Mouse (Mus musculus) embryonic facial prominence, embryonic 14.5 days (tissue): ENCODE measurements at regions not wholly inside any gene's neighbourhood (a gene's known extent, or its start where the extent isn't known, plus 50 kb on each side); places are given as distances from the start of the nearest gene placed in this dataset.

ENCODE experiments used
- ATAC-seq: fragments of 200-750 bp; cut with Nextera tagmentation; 2 replicates; pipeline ENCODE4 v1.8.0; 2017; ENCODE audit warnings: low read depth, moderate number of reproducible peaks, moderate TSS enrichment
- DNase-seq: peaks from one replicate; pipeline ENCODE4 v3.0.0-alpha.2; 2015; ENCODE audit warnings: low spot score
- H3K27ac ChIP-seq: fragments of 300-500 bp; sonication (generic); replicated peaks from 2 replicates; pipeline ENCODE4 v1.5.1; 2014; ENCODE audit warnings: low read depth, mild to moderate bottlenecking, low read length, moderate library complexity
- H3K27me3 ChIP-seq: fragments of 300-500 bp; sonication (generic); replicated peaks from 2 replicates; pipeline ENCODE4 v1.6.1; 2014; ENCODE audit warnings: low read length; ENCODE audit not compliant: control insufficient read depth, insufficient read depth
- H3K36me3 ChIP-seq: fragments of 300-500 bp; sonication (generic); 2 replicates; pipeline ENCODE4 v1.6.1; 2014; ENCODE audit warnings: low read length, mixed read lengths; ENCODE audit not compliant: control insufficient read depth, insufficient read depth
- H3K4me1 ChIP-seq: fragments of 300-500 bp; sonication (generic); 2 replicates; pipeline ENCODE4 v1.6.1; 2014; ENCODE audit warnings: antibody characterized with exemption, low read length; ENCODE audit not compliant: control insufficient read depth, insufficient read depth
- H3K4me2 ChIP-seq: fragments of 300-500 bp; sonication (generic); 2 replicates; pipeline ENCODE4 v1.6.1; 2014; ENCODE audit warnings: low read depth, mild to moderate bottlenecking, low read length, moderate library complexity, mixed read lengths
- H3K4me3 ChIP-seq: fragments of 300-500 bp; sonication (generic); 2 replicates; pipeline ENCODE4 v1.5.1; 2014; ENCODE audit warnings: low read depth, mild to moderate bottlenecking, low read length
- H3K9ac ChIP-seq: fragments of 300-500 bp; sonication (generic); 2 replicates; pipeline ENCODE4 v1.6.1; 2014; ENCODE audit warnings: low read depth, mild to moderate bottlenecking, low read length, moderate library complexity, mixed read lengths
- H3K9me3 ChIP-seq: fragments of 300-500 bp; sonication (generic); 2 replicates; pipeline ENCODE4 v1.6.1; 2016; ENCODE audit warnings: low read length; ENCODE audit not compliant: control insufficient read depth
- WGBS: fragments of 180-500 bp; shearing (Covaris S2); extraction: QIAGEN DNeasy Blood & Tissue Kit; methylation state at CpG from one replicate; pipeline ENCODE4 v1.1.7; 2014; 5-methylcytosine and 5-hydroxymethylcytosine counted together

DNA sequence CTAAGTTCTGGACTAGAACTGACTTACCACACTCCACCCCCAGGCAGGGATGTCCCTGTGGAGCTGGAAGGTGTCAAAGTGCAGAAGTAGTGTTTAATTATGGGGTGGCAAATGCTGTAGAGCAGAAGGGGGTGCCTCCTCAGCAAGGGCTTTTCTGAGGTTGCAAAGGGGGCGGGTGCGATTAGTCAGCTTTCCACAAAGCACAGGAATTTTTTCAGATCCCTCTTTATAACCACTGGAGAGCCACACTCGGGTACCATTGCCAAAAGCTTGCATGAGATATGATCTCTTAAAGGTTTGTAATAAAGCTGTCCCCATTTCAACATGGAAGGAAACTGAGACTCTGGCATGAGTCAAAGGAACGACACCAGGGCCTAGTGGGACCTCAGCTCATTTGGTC, 381.7 kb downstream of the H2al1j start:
- Histone ChIP-seq H3K4me3 (no peak overlapping the region), H3K36me3 (no peaks in the 10 kb centered on the region), H3K4me1 (peaks cover 8% of the 10 kb centered on the region; the same call in 1 of the 2 replicates), H3K4me2 (no peak overlapping the region), H3K9me3 (no peaks in the 10 kb centered on the region), H3K27me3 (peaks cover 10% of the 10 kb centered on the region; the same call in 1 of the 2 replicates), H3K9ac (no peak overlapping the region), H3K27ac (no peak overlapping the region)
- WGBS: 68% methylated on average over 4 of the region's 4 CpGs
- DNase-seq (no peak), ATAC-seq (no peak)

DNA sequence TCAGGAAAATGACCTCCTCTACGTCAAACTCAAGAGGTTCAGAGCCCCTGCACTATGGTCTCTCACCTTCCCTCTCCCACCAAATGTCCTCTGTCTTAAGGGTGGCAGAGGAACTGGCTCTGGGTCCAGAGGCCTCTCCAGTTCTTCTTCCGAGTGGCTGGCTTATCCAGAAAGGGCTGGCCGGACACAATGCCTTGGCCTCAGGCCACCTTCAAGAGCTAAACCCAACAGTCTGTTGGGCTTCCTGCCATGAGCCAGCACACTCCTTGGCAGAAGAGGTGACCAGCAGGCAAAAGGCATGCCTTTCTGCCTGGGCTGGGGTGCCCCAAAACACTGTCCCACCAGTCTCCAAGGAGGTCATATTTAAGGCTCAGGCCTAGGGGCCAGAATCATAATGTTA, 385.8 kb downstream of the H2al1j start:
- no peak for ATAC-seq
- H3K9ac ChIP-seq: no peak overlapping the region

GRCm38 (mm10) chrX:11716773-11717172, 389.2 kb downstream of the H2al1j start:
- Histone ChIP-seq H3K4me1 (no peaks in the 10 kb centered on the region), H3K9ac (no peak overlapping the region), H3K27ac (no peak overlapping the region), H3K9me3 (no peaks in the 10 kb centered on the region), H3K36me3 (no peaks in the 10 kb centered on the region), H3K4me3 (no peak overlapping the region), H3K4me2 (no peak overlapping the region), H3K27me3 (no peaks in the 10 kb centered on the region; the same call in 1 of the 2 replicates)
- DNase-seq (no peak), ATAC-seq (no peak)
- WGBS: 76% methylated on average over 8 of the region's 8 CpGs

More for the DNA sequence above, 385.8 kb downstream of the H2al1j start:
- DNase-seq: no peak
- 92% methylated on average over 3 of the region's 3 CpGs for WGBS
- Histone ChIP-seq H3K36me3 (no peaks in the 10 kb centered on the region), H3K4me3 (no peak overlapping the region), H3K27me3 (peaks cover 3% of the 10 kb centered on the region; the same call in 1 of the 2 replicates), H3K4me2 (no peak overlapping the region), H3K27ac (no peak overlapping the region), H3K9me3 (no peaks in the 10 kb centered on the region), H3K4me1 (no peaks in the 10 kb centered on the region)

GRCm38 (mm10) chrX:11718778-11719177, 391.2 kb downstream of the H2al1j start:
- H3K4me1 ChIP-seq: no peaks in the 10 kb centered on the region
- no peak overlapping the region for H3K9ac ChIP-seq
- DNase-seq (no peak), ATAC-seq (no peak)
- H3K9me3 ChIP-seq: no peaks in the 10 kb centered on the region
- no peaks in the 10 kb centered on the region; the same call in 1 of the 2 replicates for H3K27me3 ChIP-seq
- 79% methylated on average over 2 of the region's 2 CpGs for WGBS
- no peaks in the 10 kb centered on the region for H3K36me3 ChIP-seq
- no peak overlapping the region for H3K27ac ChIP-seq
- H3K4me2 ChIP-seq: no peak overlapping the region
- no peak overlapping the region for H3K4me3 ChIP-seq

DNA sequence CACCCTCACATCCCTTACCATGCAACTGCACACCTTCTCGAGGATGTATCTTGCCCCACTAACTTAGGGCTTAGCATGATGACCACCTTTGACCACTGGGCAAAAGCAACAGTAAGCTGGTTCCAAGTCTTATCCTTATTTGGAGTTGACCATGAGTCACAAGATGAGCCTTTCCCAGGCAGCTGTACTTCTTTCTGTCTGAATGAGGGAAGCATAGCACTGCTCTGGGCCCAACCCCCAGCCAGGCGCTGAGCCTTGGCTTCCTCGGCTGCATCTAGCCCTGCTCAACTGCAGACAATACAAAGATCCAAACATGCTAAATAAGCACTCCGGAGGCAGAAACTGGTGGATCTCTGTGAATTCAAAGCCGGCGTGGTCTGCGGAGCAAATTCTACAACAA, 392.9 kb downstream of the H2al1j start:
- no peaks in the 10 kb centered on the region for H3K36me3 ChIP-seq
- peaks cover 6% of the 10 kb centered on the region for H3K27me3 ChIP-seq
- H3K9me3 ChIP-seq: no peaks in the 10 kb centered on the region
- DNase-seq: no peak
- no peak for ATAC-seq
- H3K4me3 ChIP-seq: no peak overlapping the region
- H3K27ac ChIP-seq: no peak overlapping the region
- no peaks in the 10 kb centered on the region for H3K4me1 ChIP-seq
- 73% methylated on average over 7 of the region's 7 CpGs for WGBS
- H3K4me2 ChIP-seq: no peak overlapping the region
- H3K9ac ChIP-seq: no peak overlapping the region

GRCm38 (mm10) chrX:11722730-11723129, 395.1 kb downstream of the H2al1j start:
- DNase-seq (no peak), ATAC-seq (no peak)
- WGBS: 56% methylated on average over 4 of the region's 4 CpGs

DNA sequence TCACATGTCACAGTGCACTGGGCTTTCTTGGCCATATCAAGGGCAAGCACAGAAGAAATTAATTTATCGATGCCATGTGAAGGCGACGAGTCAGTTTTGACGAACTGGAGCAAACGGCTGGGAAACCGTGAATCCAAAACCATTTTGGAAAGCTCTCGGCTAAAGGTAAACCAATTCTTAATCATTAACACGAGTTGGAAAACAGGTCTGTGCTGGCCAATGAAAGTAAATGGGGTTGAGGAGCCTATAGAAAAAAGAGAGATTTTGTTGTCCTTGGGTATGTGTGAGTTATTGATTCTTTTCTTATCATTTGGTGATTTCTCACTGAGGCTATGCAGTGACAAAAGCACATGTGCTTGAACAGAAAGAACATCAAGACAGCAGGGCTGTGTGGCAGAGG, 397.1 kb downstream of the H2al1j start:
- Histone ChIP-seq H3K9me3 (no peaks in the 10 kb centered on the region), H3K4me1 (no peaks in the 10 kb centered on the region), H3K4me2 (no peak overlapping the region), H3K4me3 (no peak overlapping the region), H3K9ac (no peak overlapping the region), H3K27ac (no peak overlapping the region), H3K27me3 (peaks cover 18% of the 10 kb centered on the region; the same call in 1 of the 2 replicates), H3K36me3 (no peaks in the 10 kb centered on the region)
- ATAC-seq (no peak), DNase-seq (no peak)
- 94% methylated on average over 8 of the region's 8 CpGs for WGBS

More at GRCm38 (mm10) chrX:11722730-11723129, 395.1 kb downstream of the H2al1j start:
- Histone ChIP-seq H3K27me3 (peaks cover 13% of the 10 kb centered on the region), H3K4me2 (no peak overlapping the region), H3K4me1 (no peaks in the 10 kb centered on the region), H3K36me3 (no peaks in the 10 kb centered on the region), H3K9ac (no peak overlapping the region), H3K4me3 (no peak overlapping the region), H3K27ac (no peak overlapping the region), H3K9me3 (no peaks in the 10 kb centered on the region)

DNA sequence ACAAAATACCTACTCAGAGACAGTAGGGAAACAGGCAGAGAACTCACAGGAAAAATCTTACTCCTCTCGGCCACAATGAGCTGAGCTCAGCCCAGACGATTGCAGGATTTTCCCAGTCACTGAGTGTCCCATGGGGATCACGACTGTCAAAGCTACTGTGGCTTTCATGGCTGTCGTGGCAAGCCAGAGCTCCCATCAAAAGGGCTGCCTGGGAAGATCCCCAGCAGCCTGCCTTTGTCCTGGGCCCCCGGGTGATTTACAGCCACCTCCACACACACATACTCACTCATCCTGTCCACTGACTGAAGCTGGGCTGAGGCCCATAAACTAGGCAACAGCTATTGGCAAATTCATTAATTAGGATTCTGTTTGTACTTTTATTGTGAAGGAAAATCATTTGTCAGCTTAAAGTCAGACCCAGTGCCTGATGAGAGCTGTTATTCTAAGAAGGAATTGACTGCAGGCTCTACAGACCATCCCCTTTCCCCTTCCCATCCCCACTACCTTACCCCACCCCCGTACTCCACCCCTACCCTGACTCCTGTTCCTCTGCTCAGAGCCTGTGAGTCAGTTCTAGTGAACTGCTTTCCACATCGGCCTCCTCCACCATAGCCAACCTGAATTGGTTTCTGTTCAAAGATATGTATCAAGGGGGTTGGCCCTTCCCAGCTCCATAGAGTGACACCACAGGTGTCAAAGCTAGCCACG, 399.1 kb downstream of the H2al1j start:
- peaks cover 18% of the 10 kb centered on the region for H3K27me3 ChIP-seq
- H3K4me3 ChIP-seq: no peak overlapping the region
- no peaks in the 10 kb centered on the region for H3K36me3 ChIP-seq
- no peak overlapping the region for H3K9ac ChIP-seq
- DNase-seq (no peak), ATAC-seq (no peak)
- WGBS: 51% methylated on average over 8 of the region's 8 CpGs
- no peak overlapping the region for H3K4me2 ChIP-seq
- no peaks in the 10 kb centered on the region for H3K4me1 ChIP-seq
- H3K9me3 ChIP-seq: no peaks in the 10 kb centered on the region
- no peak overlapping the region for H3K27ac ChIP-seq

DNA sequence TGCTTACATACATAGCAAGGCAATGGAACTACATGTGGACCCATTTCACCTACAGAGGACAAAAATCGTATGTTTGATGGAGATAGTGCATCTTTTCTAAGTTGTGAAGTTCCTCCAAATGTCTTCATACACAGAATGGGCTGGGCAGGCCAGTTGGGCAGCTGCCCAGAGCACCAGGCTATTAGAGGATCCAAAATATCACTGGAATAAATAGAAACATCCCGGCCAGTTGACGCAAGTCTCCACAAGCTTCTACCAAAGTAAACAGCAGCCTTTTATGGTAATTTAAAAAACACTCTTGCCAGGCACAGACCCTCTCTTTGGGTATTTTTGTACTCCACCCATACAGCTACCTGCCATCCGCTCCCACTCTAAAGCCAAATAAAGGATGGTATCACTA, 400.9 kb downstream of the H2al1j start:
- no peak for ATAC-seq
- no peaks in the 10 kb centered on the region for H3K9me3 ChIP-seq
- H3K4me1 ChIP-seq: no peaks in the 10 kb centered on the region
- no peaks in the 10 kb centered on the region for H3K36me3 ChIP-seq
- no peak overlapping the region for H3K4me2 ChIP-seq
- H3K4me3 ChIP-seq: no peak overlapping the region
- peaks cover 18% of the 10 kb centered on the region for H3K27me3 ChIP-seq
- DNase-seq: no peak
- 71% methylated on average over 4 of the region's 4 CpGs for WGBS
- H3K27ac ChIP-seq: no peak overlapping the region
- no peak overlapping the region for H3K9ac ChIP-seq
